Mouse (Mus musculus): ENCODE data around the gene Slc4a1ap. TPM values are rescaled to one million over a fixed set of nuclear protein-coding genes. Genes with fewer than 3 reads are reported as not detected.
"Not testable (repeated sequence)": the region's sequence is repeated elsewhere in the genome, so short reads cannot be mapped to it uniquely, and the experiment has no call there.

Slc4a1ap gene
- total RNA-seq, 2 experiments from 2014 or later, result 34.7 to 39.1 TPM

DNA sequence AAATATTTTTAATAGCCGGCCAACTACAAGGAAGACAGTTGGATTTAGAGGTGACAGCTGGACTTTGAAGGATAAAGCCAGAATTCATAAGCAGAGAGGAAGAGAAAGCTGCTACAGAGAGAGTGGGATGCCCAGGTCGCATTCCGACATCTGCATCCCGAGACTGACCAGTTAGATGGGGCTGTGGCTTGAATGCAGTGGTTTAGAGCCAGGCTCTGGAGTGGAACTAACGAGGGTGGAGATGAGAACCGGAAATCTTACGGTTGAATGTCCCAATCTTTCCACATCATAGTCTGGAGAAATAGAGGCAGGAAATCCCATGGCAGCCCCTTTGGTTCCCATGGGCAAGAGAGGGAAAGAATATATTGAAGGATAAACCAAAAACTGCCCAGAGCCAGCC is 39.2 kb downstream of the Slc4a1ap start:
- DNase-seq (ENCODE audit: low spot score in 2 of 2), result no peak

DNA sequence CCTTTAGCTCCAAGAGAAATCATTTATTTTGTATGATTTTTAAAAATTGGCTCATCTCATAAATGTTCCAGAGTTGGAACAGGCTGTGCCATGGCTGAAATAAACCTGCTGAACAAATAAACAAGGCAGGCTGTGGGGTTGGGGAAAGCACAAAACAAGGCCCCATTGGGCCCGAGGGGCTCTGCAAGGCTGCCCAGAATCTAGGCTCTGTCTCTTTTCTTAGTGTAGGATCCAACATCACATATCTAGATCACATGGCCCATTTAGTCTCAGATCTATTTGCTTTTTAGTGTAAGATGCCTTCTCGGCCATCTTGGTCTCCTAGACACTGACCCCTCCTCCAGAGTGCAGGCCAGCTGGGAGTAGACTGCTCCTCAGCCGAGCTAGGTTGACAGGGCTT is 39.7 kb downstream of the Slc4a1ap start:
- DNase-seq (ENCODE audit: low spot score in 2 of 2), result no peak

DNA sequence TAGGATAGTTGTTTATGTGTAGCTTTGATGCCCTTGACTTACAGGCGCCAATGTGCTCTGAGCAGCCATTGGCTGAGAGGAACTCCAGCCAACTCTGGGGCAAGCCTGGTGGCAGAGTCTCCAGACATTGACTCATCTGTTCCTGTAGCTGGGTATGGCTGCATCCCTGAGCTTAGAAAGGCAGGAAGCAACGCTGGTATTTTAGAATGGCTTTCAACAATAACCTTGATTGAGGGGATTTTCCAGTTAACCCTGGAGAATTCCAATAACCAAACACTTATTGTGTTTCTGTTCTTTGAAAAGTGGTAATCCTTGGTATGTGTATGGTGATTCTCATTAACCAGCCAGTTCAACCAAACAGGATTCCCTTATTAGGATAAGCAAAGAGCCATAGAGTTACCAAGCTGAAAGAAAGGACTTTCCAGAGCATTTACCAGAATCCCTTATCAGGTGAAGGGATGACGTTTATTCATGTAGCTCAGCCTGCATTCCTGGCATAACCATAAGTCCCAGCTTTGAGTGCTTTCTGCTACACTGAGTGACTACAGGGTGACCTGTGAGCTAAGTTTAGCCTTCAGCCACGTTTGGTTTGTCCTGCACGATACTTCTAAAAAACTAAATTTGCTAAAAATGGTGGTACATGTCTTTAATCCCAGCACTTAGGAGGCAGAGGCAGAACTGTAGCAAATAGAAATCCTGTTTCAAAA is 41.3 kb downstream of the Slc4a1ap start:
- no peak for DNase-seq (ENCODE audit: low spot score in 2 of 2)

DNA sequence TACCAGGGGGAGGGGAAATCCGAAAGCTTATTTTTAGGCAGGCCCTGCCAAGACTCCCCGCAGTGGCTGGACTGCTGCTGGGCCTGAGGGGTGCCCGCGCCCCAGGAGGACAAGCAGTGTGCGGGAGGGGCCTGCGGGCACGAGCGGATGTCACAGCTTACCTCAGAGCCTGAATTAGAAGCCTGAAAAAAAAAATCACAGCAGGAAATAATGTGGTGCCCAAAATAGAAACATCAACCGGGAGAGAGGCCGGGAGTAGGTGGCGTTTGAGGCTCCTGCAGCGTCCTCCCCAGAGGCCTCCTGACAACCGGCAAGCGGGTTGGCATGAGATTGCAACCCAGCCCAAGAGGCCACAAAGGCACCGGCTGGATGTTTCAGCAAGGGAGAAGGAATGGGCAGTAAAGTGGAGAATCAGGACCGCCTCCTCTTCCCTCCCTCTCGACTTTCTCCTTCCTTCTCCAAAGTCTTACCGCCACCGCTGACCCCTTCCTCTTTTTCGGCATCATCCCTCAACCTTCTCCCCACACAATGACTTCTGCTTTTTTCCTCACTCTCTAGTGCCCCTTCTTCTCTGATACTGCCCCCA is 44.3 kb downstream of the Slc4a1ap start:
- DNase-seq (ENCODE audit: low spot score in 2 of 2), result no peak

DNA sequence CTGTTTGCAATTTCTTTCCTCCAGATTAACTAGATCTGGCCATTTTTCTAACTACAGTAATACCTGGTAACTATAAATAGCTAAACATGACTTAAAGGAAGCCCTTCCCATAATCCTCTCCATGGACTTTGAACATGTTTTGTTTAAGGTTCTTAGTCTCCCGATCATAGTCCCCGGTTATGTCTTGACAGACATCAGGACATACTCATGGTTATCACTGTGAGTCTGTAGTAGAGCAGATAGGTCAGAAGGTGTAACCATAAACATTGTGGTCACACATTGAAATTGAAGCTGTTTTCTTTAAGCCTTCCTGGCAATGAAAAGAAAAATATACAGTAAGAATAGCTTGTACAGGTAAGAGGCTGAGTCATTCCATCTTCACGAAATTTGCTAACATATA is 46.9 kb downstream of the Slc4a1ap start:
- no peak for DNase-seq (ENCODE audit: low spot score in 2 of 2)

DNA sequence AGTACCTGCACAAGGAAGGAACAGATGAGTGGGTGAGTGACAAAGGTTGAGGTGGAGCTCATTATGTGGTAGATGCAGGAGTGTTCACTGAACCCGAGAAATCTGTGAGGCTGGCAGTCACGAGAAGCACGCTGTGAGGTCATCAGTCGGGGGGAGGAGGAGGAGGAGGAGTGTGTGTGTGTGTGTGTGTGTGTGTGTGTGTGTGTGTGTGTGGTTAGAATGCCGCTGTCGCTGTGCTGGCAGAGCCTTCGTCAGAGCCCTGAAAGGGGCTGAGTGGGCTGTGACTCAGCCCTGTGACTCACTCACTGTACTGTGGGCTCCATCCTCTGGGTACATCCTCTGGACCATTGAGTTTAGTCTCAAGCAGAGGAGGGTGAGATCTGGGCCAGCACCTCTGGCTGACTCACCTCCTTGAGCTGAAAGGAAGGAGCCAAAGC is 49.8 kb downstream of the Slc4a1ap start:
- DNase-seq (ENCODE audit: low spot score in 2 of 2), result no peak

DNA sequence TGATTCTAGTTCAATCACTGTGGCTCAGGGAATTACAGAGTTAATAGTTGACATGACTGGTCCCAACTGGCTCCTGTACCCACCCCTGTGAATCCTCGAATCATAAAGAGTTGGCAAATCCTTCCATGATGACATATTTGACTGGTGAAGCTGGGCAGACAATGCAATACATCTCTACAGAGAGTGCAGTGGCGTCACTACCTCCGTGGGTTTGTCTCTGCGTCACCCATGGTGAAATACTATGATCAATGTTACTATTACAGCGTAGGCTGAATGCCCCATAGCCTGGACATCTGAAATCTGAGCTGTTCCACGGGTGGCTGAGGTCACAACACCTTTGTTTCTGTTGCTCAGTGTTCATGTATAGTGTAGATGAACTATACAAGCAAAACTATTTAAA is 54.5 kb downstream of the Slc4a1ap start:
- no peak for DNase-seq (ENCODE audit: low spot score in 2 of 2)

DNA sequence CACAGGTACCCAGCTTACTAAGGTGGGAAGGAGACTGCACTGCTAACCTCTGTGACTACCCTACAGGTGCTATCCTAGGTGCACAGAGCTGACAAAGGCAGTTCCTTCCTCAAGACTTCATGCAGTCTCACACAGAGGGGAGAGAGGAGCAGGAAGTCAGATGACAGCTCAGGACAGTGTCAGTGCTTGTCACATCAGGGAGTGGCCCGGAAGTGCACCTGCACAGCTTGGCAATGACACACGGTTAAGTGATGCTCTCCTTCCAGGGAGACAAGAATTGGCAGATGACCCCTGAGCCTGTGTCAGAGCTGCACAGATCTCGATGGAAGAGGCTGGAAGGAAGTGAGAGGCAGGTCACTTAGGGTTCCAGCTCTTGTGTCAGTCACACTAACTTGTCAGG is 55.1 kb downstream of the Slc4a1ap start:
- no peak for DNase-seq (ENCODE audit: low spot score in 2 of 2)

DNA sequence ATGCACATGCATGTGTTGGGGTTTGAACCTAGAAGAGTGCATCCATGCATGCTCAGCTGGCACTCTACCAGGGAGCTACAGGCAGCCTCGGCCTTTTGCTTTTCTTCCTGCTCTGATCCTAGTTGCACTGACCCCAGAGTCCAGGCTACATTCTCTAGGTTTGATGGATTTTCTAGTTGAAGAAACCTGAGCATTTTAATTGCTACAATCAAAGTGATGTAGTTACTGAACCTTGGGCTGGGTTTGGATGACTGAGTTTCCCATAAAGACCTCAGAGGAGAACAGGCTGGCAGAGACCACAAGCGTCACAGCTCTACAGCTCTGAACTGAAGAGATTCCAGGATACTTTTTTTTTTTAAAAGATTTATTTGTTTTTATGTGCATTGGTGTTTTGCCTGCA is 56.5 kb downstream of the Slc4a1ap start:
- no peak for DNase-seq (ENCODE audit: low spot score in 2 of 2)

DNA sequence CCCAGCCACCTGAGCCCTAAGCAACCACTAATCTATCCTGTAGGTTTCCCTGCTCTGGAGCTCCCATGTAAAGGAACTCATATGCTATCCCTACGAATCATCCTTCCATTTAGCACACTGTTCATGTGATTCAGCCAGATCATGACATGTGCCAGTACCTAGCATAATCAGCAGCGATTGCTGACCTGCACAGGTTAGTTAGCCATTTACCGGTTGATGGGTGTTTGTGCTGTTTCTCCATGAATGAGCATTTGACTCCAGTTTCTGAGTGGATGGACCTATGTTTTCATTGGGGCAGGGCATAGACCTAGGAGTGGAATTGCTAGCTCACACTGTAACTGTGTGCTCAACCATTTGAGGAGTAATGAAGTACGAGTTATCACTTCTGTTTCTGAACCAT is 58.7 kb downstream of the Slc4a1ap start:
- no peak for DNase-seq (ENCODE audit: low spot score in 2 of 2)

DNA sequence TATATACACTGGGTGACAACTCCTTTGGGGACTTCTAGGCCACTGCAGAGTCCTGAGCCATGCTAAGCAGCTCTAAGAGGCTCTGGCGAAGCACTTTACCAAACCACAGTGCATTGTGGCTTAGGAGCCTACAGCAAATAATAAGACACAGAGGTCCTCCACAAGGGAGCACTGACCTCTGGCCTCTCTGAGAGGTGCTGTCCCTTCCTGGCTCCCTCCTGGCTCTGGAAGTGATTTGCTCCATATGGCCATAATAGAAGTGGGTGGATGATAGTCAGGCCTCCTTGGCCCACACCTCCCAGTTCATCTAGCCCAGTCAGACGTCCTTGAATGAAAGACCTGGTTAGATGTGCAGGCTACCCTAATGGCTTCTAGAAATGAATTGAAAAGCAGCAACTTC is 61.2 kb downstream of the Slc4a1ap start:
- DNase-seq (ENCODE audit: low spot score in 2 of 2), result no peak

DNA sequence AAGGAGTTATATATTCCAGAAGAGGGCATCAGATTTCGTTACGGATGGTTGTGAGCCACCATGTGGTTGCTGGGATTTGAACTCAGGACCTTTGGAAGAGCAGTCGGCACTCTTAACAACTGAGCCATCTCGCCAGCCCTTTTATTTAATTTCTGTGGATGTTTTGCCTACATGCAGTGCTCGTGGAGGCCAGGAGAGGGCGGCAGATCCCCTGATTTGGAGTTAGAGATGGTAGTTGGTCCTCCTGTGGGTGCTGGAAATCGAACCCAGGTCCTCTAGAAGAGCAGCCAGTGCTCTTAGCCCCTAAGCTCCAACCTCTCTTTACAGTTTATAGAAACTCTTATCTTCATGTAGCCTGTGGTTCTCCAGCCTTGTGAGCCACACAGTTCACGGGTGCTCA is 61.9 kb downstream of the Slc4a1ap start:
- not testable (repeated sequence) for DNase-seq (ENCODE audit: low spot score in 2 of 2)

DNA sequence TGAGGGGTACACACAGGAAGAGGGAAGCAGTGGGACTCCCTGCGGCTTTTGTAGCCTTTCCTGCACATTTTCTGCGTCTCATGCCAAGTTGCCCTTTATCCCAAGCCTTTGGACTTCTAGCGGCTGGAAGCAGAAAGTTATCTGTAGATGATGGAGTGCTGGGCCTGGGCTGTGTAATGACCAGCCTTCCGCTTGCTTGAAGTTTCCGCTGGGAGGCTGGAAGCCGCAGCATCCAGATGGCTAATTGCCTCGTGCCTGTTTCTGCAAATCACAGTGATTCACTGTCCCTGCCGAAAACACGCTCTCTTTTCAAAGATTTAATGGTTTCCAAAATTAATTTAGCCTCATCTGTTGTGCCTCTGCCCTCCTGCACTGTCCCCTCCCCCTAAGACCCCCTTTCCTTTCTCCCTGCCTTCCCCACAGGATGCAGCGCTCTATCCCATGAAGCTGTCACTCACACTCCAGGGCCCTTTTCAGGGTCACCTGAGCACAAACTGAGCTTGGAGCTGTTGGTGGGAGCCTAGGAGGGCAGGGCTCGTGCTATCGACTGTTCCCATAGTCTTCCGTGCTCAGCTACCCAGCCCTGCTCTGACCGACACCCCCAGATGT is 63.0 kb downstream of the Slc4a1ap start:
- no peak for DNase-seq (ENCODE audit: low spot score in 2 of 2)

DNA sequence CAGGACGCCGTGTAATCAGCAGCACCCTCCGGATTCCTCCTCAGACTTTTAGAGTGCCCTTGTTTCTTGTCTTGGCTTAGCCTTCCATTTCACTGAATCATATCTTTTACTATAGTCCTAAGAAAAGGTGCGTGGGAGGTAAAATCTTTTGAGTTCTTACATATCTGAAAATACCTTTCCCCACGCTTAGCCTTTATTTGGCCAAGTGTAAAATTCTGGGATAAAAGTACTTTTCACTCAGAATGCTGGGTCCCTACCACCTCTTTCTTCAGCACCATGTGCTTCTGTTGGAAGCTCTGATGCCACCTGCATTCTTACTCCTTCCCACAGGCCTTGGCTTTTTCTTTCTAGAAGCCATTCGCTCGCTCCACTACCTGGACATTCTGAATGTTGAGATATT is 64.3 kb downstream of the Slc4a1ap start:
- DNase-seq (ENCODE audit: low spot score in 2 of 2), result no peak

DNA sequence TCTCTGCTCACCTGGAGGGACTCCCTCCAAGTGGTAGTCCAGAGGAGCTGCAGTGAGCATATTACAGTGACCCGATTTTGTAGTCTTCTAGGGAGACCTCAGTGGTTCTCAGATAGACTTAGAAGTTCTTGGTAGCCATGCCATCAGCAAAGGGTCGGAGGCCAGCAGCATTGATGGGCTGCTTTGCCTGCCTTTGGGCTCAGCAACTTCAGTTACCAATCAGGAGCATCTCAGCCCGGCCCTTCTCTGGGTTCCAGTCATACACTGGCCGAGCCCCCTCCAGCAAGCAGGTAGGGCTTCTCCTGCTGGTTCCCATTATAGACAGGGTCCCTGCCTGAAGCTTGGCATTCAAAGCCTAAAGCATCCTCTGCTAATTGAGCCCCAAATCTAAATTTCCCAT is 69.1 kb downstream of the Slc4a1ap start:
- no peak for DNase-seq (ENCODE audit: low spot score in 2 of 2)

DNA sequence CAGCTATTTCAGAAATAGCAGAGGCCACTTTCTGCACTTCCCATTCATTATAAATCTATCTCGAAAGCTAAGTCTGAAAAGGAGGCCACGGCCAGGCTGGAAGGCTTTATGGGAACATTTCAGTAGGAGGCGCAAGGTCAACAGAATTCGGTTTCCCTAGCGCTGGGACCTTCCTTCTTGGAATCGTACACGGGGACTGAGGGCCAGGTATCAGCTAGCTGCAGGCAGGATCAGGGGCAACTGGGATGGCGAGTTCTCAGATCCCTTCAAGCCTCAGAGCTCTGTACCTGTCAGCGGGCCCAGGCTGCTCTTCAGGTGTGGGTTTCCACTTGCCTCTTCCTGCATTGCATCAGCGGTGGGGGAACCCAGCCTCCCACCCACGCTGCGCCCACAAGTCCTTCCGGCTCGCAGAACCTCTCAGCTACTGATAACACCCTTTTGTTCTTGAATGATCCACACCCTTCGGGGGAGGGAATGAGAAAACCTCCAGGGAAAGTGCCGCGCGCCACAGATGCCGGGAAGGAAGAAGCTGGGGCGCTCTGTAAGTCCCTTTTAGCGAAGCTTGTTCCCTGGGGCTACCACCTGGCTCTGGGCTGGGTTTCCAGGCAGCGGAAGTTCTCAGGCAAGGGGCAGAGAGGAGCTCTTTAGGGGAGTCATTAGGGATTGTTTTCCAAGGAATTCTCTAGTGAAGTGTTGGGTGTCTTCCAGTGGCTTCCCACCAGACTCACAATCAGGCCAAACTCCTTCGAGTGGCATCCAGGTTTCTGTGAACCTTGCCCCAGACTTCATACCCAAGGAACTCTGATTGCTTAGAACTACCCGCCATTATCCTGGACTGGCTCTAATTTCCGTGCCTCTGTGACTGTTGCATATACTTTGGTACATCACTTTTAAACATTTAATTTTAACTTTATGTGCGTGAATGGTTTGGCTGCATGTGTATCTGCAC is 70.0 kb downstream of the Slc4a1ap start, which contains the start of gene Mrpl33:
TSS of gene Mrpl33 (plus strand) at position 455 of the 949 bp plus-strand sequence.
- DNase-seq (ENCODE audit: low spot score in 2 of 2), result no peak

DNA sequence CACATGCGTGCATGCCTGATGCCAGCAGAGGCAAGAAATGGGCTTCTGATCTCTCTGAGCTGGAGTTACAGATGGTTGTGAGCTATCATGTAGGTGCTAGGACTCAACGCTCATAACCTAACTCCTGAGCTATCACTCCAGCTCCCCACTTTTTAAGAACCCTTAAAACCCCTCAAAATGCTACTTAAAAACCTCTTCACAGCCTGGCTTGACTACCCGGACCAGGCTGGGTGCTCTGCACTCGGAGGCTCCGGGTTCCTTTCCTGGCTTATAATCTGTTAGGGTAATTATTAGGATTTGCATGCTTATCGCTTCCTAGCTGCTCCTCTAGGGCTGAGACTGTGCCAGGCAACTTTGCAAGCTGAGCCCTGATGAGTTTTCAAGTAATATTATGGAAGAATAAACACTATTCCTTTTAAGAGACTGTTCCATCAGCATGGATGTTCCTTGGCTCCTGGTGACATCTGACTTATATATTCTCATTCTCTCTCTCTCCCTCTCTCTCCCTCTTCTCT is 70.7 kb downstream of the Slc4a1ap start:
- DNase-seq (ENCODE audit: low spot score in 2 of 2), result no peak

DNA sequence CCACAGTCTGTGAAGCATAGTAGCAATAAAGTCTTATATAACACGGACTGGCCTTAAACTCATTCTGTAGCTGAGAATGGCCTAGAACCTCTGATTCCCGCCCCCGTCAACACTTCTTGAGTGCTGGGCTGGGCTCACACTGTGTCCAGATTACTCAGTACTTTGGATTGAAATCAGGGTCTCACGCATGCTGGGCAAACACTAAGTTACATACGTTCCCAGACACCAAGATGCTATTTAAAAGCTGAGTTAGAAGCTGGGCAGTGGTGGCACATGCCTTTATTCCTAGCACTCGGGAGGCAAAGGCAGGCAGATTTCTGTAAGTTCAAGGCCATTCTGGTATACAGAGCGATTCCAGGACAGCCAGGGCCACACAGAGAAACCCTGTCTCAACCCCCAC is 71.3 kb downstream of the Slc4a1ap start:
- no peak for DNase-seq (ENCODE audit: low spot score in 2 of 2)

DNA sequence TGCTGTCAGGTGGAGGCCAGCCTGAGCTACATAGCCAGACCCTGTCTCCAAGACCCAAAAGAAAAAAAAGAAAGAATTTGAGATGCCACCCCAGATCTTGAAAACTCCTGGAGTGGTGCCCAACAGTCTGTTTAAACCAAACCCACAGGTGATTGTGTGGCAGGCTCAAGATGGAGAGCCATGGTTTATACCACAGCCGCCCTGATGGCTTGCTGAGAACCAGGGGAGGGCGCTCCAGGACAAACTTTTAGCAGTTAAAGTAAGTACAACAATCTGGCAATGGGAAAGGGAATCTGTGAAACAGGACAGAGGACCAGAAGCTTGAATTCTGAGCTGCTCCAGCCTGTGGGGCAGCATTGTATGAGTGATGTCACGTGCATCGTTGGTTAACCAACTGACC is 71.8 kb downstream of the Slc4a1ap start:
- DNase-seq (ENCODE audit: low spot score in 2 of 2), result no peak

DNA sequence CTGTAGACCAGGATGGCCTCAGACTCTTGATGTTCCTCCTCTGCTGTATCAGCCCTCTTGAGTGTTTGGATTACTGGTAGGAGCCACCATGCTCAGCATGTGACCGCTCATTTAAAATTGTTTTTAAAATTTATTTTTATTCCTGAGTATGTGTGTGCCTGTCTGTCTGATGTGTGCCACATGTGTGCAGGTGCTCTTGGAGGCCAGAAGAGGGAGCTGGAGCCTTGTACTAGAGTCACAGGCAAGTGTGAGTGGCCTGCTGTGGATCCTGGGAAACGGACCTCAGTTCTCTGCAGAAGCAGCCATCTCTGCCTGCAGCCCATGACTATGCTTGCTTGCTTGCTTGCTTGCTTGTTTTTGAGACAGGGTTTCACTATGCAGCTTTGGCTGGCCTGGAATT is 72.4 kb downstream of the Slc4a1ap start:
- DNase-seq (ENCODE audit: low spot score in 2 of 2), result no peak

DNA sequence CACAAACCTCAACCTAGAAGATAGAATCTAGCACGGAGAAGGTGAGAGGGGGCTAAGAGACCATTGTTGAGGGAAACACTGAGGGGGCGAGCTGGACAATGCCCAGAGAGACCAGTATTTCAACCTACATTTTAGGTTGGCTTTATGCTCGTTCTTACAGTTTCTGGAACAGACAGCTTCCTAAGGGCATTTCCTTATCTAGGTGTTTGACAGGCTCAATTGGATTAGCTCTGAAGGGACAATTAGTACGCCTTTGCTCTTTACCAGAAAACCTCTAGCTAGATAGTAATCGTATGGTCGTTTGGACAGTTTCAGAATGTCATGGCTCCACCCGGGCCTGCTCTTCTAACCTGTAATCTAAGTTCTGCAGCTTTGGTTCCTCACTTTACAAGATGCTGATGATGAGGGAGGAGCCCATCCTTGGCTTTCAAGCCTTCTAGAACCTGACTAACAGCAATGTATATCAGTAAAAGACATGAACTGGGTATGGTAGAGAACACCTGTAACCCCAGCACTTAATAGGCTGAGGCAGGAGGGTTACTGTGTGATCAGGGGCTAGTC is 74.4 kb downstream of the Slc4a1ap start:
- DNase-seq (ENCODE audit: low spot score in 2 of 2), result no peak
